Mouse (Mus musculus) heart, embryonic 16.5 days (tissue): ENCODE results near the gene Tcl1. TPM values are rescaled to one million over a fixed set of nuclear protein-coding genes. Genes with fewer than 3 reads are reported as not detected.
"Not testable (repeated sequence)": the region's sequence is repeated elsewhere in the genome, so short reads cannot be mapped to it uniquely, and the experiment has no call there.

Experiments used
- ATAC-seq: fragments of 200-750 bp; cut with Nextera tagmentation; replicated peaks from 2 replicates; pipeline ENCODE4 v1.8.0; 2017; ENCODE audit warnings: moderate number of reproducible peaks; ENCODE audit not compliant: insufficient read depth, low FRiP score; ENCODE audit errors: extremely low read depth
- H3K27ac ChIP-seq: fragments of 300-500 bp; sonication (generic); 2 replicates; pipeline ENCODE4 v1.5.1; 2014; ENCODE audit warnings: mild to moderate bottlenecking, low read length, control low read depth, moderate library complexity
- H3K27me3 ChIP-seq: fragments of 300-500 bp; sonication (generic); 2 replicates; pipeline ENCODE4 v1.6.1; 2014; ENCODE audit warnings: low read length, mixed read lengths; ENCODE audit not compliant: control insufficient read depth, insufficient read depth
- H3K36me3 ChIP-seq: fragments of 300-500 bp; sonication (generic); 2 replicates; pipeline ENCODE4 v1.6.1; 2014; ENCODE audit not compliant: control insufficient read depth, insufficient read depth
- H3K4me1 ChIP-seq: fragments of 300-500 bp; sonication (generic); 2 replicates; pipeline ENCODE4 v1.6.1; 2014; ENCODE audit warnings: low read length, mixed read lengths; ENCODE audit not compliant: control insufficient read depth, insufficient read depth
- H3K4me2 ChIP-seq: fragments of 300-500 bp; sonication (generic); 2 replicates; pipeline ENCODE4 v1.6.1; 2014; ENCODE audit warnings: low read depth, mild to moderate bottlenecking, control low read depth, low read length
- H3K4me3 ChIP-seq: fragments of 300-500 bp; sonication (generic); 2 replicates; pipeline ENCODE4 v1.5.1; 2014; ENCODE audit warnings: mild to moderate bottlenecking, control low read depth, low read length
- H3K9ac ChIP-seq: fragments of 300-500 bp; sonication (generic); 2 replicates; pipeline ENCODE4 v1.6.1; 2014; ENCODE audit warnings: low read length, control low read depth
- H3K9me3 ChIP-seq: fragments of 300-500 bp; sonication (generic); replicated peaks from 2 replicates; pipeline ENCODE4 v1.6.1; 2016; ENCODE audit warnings: low read length; ENCODE audit not compliant: control insufficient read depth
- WGBS: fragments of 180-500 bp; shearing (Covaris S2); extraction: QIAGEN DNeasy Blood & Tissue Kit; methylation state at CpG from one replicate; pipeline ENCODE4 v1.1.7; 2014; 5-methylcytosine and 5-hydroxymethylcytosine counted together
- polyA plus RNA-seq: library from polyadenylated mRNA; unstranded; fragments of >200 nt; fragmentation: Nextera tagmentation; extraction: Ambion mirVana; gene quantifications from 2 replicates; pipeline ENCODE4 v1.2.1, GENCODE M21; 2015

The Tcl1 gene
- polyA plus RNA-seq, 1 experiment from 2014 or later: not detected

DNA sequence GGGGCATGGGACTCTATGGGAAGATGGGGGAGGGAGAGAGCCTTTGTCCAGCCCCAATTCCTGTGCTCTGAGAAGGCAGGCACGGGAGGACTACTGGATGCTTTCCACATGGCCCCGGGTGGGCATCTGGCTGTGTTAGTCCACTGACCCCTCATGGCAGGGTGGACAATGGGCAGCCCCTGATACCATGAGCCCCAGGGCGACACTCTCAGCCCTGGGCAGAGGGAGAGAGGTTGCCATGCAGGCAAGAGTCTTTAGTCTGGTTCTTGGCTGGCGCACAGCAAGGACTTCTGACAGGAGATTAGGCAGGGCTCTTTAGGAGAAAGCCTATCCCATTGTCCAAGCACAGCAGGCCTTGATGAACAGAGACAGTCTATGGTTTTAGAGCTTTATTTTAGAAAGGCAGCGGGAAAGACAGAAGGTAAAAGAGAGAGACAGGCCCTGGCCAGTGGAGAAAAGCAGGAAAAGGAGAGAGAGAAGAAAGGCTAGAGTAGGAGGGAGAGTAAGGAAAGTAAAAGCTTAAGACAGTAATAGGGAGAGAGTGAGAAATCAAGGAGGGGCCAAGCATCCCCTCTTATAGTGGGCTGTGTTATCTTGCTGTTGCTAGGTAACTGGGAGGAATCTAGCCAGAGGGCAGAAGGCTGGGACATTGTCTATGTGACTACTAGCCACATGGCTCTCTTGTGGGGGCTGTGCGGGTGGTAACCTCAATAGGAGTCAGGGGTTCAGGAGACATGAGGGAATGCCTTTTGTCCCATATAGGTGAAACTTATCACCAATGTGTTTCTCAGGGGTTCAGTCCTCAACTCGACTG is 22.7 kb downstream of the Tcl1 start:
- H3K9ac ChIP-seq, H3K4me3 ChIP-seq, H3K4me1 ChIP-seq, H3K27ac ChIP-seq, H3K4me2 ChIP-seq, H3K9me3 ChIP-seq, ATAC-seq, H3K27me3 ChIP-seq, H3K36me3 ChIP-seq: not testable (repeated sequence)
- WGBS: 58% methylated on average over 7 of the region's 7 CpGs

DNA sequence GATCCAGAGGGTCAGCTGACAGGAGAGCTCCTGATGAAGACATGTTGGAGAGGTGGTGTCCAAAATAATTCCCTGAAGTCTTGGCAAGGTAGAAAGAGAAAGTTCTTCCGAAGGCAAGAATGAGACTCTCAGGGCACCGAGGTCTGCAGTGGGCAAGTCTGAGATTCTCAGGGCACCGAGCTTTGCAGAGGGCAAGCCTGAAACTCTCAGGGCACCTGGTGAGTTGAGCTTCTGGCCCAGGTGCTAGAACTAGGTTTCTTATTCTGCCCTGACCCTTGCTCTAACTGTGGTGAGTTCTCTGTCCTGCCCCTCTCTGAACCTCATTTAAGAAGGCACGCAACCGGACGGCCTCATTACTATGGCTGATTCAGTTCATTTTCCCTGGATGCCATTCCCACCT is 31.9 kb downstream of the Tcl1 start, which contains the start of gene Tcl1b3:
Gene Tcl1b3 (plus strand): TSS at position 301 of the 400 bp plus-strand sequence.
- not testable (repeated sequence) for H3K4me3 ChIP-seq, H3K27ac ChIP-seq, H3K36me3 ChIP-seq, H3K4me1 ChIP-seq, H3K4me2 ChIP-seq, H3K9ac ChIP-seq, H3K27me3 ChIP-seq, ATAC-seq, H3K9me3 ChIP-seq
- WGBS: 85% methylated on average over 6 of the region's 6 CpGs

DNA sequence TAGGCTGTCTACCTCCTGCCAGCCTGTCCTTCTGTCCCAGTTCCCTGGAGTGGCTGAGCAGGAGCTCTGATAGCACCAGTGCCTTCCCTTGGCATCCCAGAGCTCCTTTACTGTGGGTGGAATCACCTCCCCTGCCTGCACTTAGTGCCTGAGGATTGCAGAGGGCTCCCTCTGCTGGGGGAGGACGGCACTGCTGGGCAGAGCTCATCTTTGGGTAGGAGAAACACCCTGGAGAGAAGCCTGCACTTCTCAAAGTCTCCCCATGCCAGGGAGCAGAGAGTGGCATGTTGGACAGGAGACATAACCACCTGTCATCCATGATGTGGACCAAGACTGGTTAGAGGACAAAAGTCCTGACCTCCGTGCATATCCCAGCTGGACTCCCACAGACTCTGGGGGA is 33.6 kb downstream of the Tcl1 start:
- H3K4me1 ChIP-seq, H3K27ac ChIP-seq, H3K4me2 ChIP-seq, H3K27me3 ChIP-seq, ATAC-seq, H3K4me3 ChIP-seq, H3K9me3 ChIP-seq, H3K36me3 ChIP-seq, H3K9ac ChIP-seq: not testable (repeated sequence)
- 31% methylated on average over 2 of the region's 2 CpGs for WGBS

DNA sequence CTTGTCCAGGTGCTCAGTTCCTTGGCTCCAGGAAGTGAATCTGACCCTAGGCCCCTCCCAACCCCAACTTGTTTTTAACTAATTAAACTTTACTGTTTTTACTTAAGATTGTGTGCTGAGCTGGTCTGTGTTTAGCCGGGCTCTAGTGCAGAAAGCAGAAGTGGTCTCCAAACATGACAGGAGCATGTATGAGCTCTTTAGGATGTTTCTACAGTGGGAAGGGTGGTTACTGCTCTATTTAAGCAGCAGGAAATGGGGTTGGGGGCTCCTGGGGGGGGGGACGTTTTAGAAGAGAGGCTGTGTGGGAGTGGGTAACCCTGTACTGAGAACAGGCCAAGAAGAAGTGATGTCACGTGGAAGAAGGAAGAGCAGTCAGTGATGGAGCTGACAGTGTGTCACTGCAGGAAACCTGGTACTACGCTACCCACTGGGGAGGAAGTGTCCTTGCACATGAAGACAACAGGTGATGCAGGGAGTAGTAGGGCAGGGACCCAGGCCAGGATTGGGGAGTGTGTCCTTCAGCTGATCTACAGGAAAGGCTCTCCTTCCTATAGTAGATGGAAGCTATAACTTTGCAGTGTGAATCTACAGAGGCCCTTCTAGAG is 41.5 kb downstream of the Tcl1 start:
- WGBS: 66% methylated on average over 4 of the region's 4 CpGs

DNA sequence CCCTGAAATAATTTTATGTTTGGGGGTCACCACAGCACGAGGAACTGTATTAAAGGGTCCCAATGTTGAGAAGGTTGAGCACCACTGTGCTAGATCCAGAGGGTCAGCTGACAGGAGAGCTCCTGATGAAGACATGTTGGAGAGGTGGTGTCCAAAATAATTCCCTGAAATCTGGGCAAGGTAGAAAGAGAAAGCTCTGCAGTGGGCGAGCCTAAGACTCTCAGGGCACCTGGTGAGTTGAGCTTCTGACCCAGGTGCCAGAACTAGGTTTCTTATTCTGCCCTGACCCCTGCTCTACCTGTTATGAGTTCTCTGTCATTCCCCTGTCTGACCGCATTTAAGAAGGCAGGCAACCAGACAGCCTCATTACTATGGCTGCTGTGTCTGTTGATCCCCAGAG is 46.5 kb downstream of the Tcl1 start, which contains the start of gene Tcl1b5:
Gene Tcl1b5 (plus strand): TSS at position 301 of the 400 bp plus-strand sequence.
- WGBS: 58% methylated on average over 3 of the region's 3 CpGs
- H3K4me3 ChIP-seq, H3K4me2 ChIP-seq, H3K27ac ChIP-seq, H3K4me1 ChIP-seq, H3K27me3 ChIP-seq, H3K9ac ChIP-seq, H3K9me3 ChIP-seq, ATAC-seq, H3K36me3 ChIP-seq: not testable (repeated sequence)

More for the DNA sequence above, 41.5 kb downstream of the Tcl1 start:
- not testable (repeated sequence) for H3K27ac ChIP-seq, H3K9me3 ChIP-seq, H3K4me1 ChIP-seq, H3K27me3 ChIP-seq, H3K36me3 ChIP-seq, ATAC-seq, H3K9ac ChIP-seq, H3K4me3 ChIP-seq, H3K4me2 ChIP-seq

DNA sequence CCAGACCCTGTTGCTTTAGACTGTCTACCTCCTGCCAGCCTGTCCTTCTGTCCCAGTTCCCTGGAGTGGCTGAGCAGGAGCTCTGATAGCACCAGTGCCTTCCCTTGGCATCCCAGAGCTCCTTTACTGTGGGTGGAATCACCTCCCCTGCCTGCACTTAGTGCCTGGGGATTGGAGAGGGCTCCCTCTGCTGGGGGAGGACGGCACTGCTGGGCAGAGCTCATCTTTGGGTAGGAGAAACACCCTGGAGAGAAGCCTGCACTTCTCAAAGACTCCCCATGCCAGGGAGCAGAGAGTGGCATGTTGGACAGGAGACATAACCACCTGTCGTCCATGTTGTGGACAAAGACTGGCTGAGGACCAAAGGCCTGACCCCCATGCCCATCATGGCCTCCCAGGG is 48.3 kb downstream of the Tcl1 start:
- not testable (repeated sequence) for ATAC-seq, H3K4me1 ChIP-seq, H3K36me3 ChIP-seq, H3K4me3 ChIP-seq, H3K9me3 ChIP-seq, H3K27ac ChIP-seq, H3K9ac ChIP-seq, H3K4me2 ChIP-seq, H3K27me3 ChIP-seq
- 27% methylated on average over 2 of the region's 2 CpGs for WGBS

DNA sequence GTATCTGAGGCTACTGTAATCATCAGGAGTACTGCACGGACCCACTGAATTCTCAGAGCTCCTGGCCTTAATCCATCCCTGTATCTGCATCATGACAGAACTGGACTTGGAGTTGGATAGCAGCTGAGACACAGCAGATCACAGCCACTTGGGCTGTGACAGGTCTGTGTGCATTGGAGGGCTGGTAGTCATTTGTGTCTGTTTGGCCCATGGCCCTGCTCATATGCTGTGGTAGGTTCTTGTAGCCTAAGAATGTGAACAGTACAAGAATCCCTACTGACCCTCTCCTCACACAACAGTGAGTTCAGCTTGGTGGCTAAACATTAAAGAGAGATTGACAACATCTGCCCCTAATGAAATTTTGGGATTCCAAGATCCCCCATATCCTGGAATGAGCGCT is 49.2 kb downstream of the Tcl1 start:
- 65% methylated on average over 2 of the region's 2 CpGs for WGBS
- Histone ChIP-seq H3K9ac (no peak overlapping the region), H3K27me3 (no peaks in the 10 kb centered on the region), H3K4me2 (no peak overlapping the region), H3K4me1 (no peaks in the 10 kb centered on the region), H3K9me3 (no peaks in the 10 kb centered on the region), H3K27ac (no peak overlapping the region), H3K4me3 (no peak overlapping the region), H3K36me3 (no peaks in the 10 kb centered on the region)
- no peak for ATAC-seq

Other genes with a start within 250 kb of the Tcl1 start
- 1.9 and 2.0 TPM in 2 replicates for gene Syne3, start 213.0 kb downstream of the Tcl1 start, polyA plus RNA-seq
- gene Glrx5, start 190.1 kb downstream of the Tcl1 start, polyA plus RNA-seq: 170 and 173 TPM in 2 replicates
- gene Tcl1b2, start 76.8 kb downstream of the Tcl1 start, polyA plus RNA-seq: not detected in 2 replicates
- gene Tcl1b1, start 63.1 kb downstream of the Tcl1 start, polyA plus RNA-seq: not detected in 2 replicates
- not detected in 2 replicates for gene Tcl1b5, start 46.4 kb downstream of the Tcl1 start, polyA plus RNA-seq
- gene Tcl1b3, start 31.8 kb downstream of the Tcl1 start, polyA plus RNA-seq: not detected in 2 replicates
- not detected in 2 replicates for gene Tcl1b4, start 20.8 kb downstream of the Tcl1 start, polyA plus RNA-seq
- not detected in 2 replicates for gene Tunar, start 111.1 kb upstream of the Tcl1 start, polyA plus RNA-seq
- gene D430019H16Rik, start 231.1 kb upstream of the Tcl1 start, polyA plus RNA-seq: 0.26 and 0.32 TPM in 2 replicates